In the genomic region with DNA sequence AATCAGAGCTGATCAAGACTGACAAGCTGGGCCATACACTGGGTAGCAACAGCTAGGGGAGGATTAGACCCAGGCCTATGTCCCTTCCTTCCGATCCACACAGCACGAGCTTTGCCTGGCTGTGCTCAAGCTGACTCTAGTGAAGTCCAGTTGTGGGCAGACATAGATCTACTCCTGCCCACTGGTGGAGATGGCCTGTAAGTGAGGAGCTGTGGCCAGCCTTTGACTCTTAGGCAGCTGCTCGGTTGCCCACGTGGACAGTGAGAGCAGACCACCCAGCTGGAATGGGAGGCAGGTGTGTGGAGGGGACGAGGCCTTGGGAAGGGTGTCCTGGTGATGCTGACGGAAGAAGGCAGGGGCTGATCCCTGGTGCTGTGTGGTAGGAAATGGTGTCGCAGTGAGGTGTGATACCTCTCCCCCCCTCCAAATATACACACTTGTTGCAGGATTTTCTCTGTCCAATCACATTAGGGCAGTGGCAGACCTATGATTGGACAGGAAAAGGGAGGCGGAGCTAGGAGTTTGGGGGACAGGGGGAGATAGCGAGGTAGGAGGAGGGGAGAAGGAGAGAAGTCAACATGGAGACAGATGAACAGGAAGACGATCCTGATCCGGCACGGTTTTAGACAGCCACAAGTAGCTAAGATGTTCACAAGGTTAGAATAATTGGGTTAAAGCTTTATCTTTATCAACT, we compare ENCODE assay signal across 15 mouse cellular contexts. TPM values are rescaled to one million over a fixed set of nuclear protein-coding genes. Genes with fewer than 3 reads are reported as not detected.
DNase-seq lines count a peak whose midpoint lies in the region; ATAC-seq and TF ChIP-seq lines count a peak whose summit lies in the region.
"Had no signal": no experiment of that assay in that cellular context is flagged by ENCODE, and none has a peak within 500 bp of the region (broad histone marks: within the 10 kb centered on the region; RNA-seq: fewer than 3 reads in every experiment).

No protein-coding gene starts in this region.

- no peaks in the 10 kb centered on the region for H3K36me3 ChIP-seq in heart, adult 2 months (ENCODE audit: control insufficient read depth, insufficient read depth, low read length)
- no peaks in the 10 kb centered on the region for H3K36me3 ChIP-seq in lung, embryonic 15.5 days
- H3K36me3 ChIP-seq in midbrain, postnatal 0 days (ENCODE audit: insufficient read depth, low read length), result no peaks in the 10 kb centered on the region
- no peaks in the 10 kb centered on the region for H3K36me3 ChIP-seq in liver, postnatal 0 days (replicated peaks; ENCODE audit: insufficient read depth, low read length)
- H3K36me3 ChIP-seq: forebrain, embryonic 12.5 days; heart, embryonic 13.5 days had no signal

- ATAC-seq in lung, embryonic 15.5 days (ENCODE audit: borderline replicate concordance, extremely low read depth, low FRiP score, low TSS enrichment), result no peak
- ATAC-seq in midbrain, postnatal 0 days (ENCODE audit: low FRiP score), result peak; percentile 50; the same call in 1 of the 2 replicates
- ATAC-seq in liver, postnatal 0 days, result no peak

- H3K27ac ChIP-seq in heart, adult 2 months, result no peak overlapping the region
- H3K27ac ChIP-seq in lung, embryonic 15.5 days, result peak overlapping the region; percentile 17; the same call in 1 of the 2 replicates
- no peak overlapping the region for H3K27ac ChIP-seq in midbrain, postnatal 0 days (ENCODE audit: low read depth, low read length)
- no peak overlapping the region for H3K27ac ChIP-seq in liver, postnatal 0 days (ENCODE audit: low read depth)
- H3K27ac ChIP-seq: forebrain, embryonic 12.5 days; heart, embryonic 13.5 days; hindbrain, embryonic 14.5 days had no signal

- H3K27me3 ChIP-seq in heart, adult 2 months (ENCODE audit: control insufficient read depth, insufficient read depth, low read length), result no peaks in the 10 kb centered on the region
- H3K27me3 ChIP-seq in lung, embryonic 15.5 days, result no peaks in the 10 kb centered on the region
- H3K27me3 ChIP-seq in midbrain, postnatal 0 days (ENCODE audit: insufficient read depth, low read length), result no peaks in the 10 kb centered on the region
- H3K27me3 ChIP-seq in liver, postnatal 0 days (ENCODE audit: insufficient read depth, low read length), result no peaks in the 10 kb centered on the region
- H3K27me3 ChIP-seq: forebrain, embryonic 12.5 days had no signal

- H3K9me3 ChIP-seq in lung, embryonic 15.5 days, result no peaks in the 10 kb centered on the region
- H3K9me3 ChIP-seq in midbrain, postnatal 0 days (ENCODE audit: low read length), result no peaks in the 10 kb centered on the region
- H3K9me3 ChIP-seq in liver, postnatal 0 days (ENCODE audit: low read length), result no peaks in the 10 kb centered on the region
- H3K9me3 ChIP-seq: forebrain, embryonic 12.5 days; heart, embryonic 13.5 days had no signal

- no peak for TF ChIP-seq POLR2A in heart, adult 2 months (IDR thresholded peaks at IDR 0.05; ENCODE audit: insufficient read depth, low read depth, low read length)

- H3K4me3 ChIP-seq in heart, adult 2 months, result no peak overlapping the region
- H3K4me3 ChIP-seq in lung, embryonic 15.5 days, result peak overlapping the region; percentile 21; the same call in 1 of the 2 replicates
- H3K4me3 ChIP-seq in midbrain, postnatal 0 days (ENCODE audit: low read depth, low read length), result no peak overlapping the region
- no peak overlapping the region for H3K4me3 ChIP-seq in liver, postnatal 0 days (ENCODE audit: low read depth, low read length)
- H3K4me3 ChIP-seq: forebrain, embryonic 12.5 days; heart, embryonic 13.5 days had no signal

- TF ChIP-seq EP300 in heart, adult 2 months (IDR thresholded peaks at IDR 0.05; ENCODE audit: insufficient read depth, low read depth, low read length), result no peak
- no peak for TF ChIP-seq EP300 in liver, postnatal 0 days (IDR thresholded peaks at IDR 0.05; ENCODE audit: low read depth)

- H3K9ac ChIP-seq in heart, adult 2 months (ENCODE audit: low read depth, low read length), result no peak overlapping the region
- no peak overlapping the region for H3K9ac ChIP-seq in lung, embryonic 15.5 days
- H3K9ac ChIP-seq in midbrain, postnatal 0 days (replicated peaks; ENCODE audit: low read length, poor library complexity, severe bottlenecking), result no peak overlapping the region
- H3K9ac ChIP-seq in liver, postnatal 0 days (replicated peaks), result no peak overlapping the region
- H3K9ac ChIP-seq: forebrain, embryonic 12.5 days; heart, embryonic 13.5 days; hindbrain, embryonic 14.5 days had no signal

- intact Hi-C loops in heart, adult 2 months (cut with DNase I), result no loop called here
- intact Hi-C loops in heart, postnatal 25 days (cut with DNase I), result no loop called here

- no peak for DNase-seq in heart, adult 2 months
- DNase-seq in heart, postnatal 25 days (ENCODE audit: low spot score), result no peak
- no peak for DNase-seq in lung, postnatal 4 days
- DNase-seq in NIH3T3 (ENCODE audit: low read depth), result peak; percentile 62
- peak; percentile 25 for DNase-seq in midbrain, postnatal 0 days (ENCODE audit: low spot score)
- no peak for DNase-seq in liver, postnatal 0 days
- DNase-seq: adrenal gland, postnatal 10 days; gastrocnemius, postnatal 10 days; kidney, adult 8-10 months; layer of hippocampus, adult 9-11 months; right cerebral cortex, postnatal 25 days had no signal

- WGBS in heart, adult 2 months, result 75% methylated on average over 12 of the region's 12 CpGs
- 34% methylated on average over 12 of the region's 12 CpGs for WGBS in lung, embryonic 15.5 days
- WGBS in midbrain, postnatal 0 days, result 59% methylated on average over 12 of the region's 12 CpGs
- 54% methylated on average over 12 of the region's 12 CpGs for WGBS in liver, postnatal 0 days (ENCODE audit: insufficient replicate concordance)

- H3K4me1 ChIP-seq in heart, adult 2 months (ENCODE audit: control insufficient read depth, insufficient read depth, low read length), result peaks cover 8% of the 10 kb centered on the region
- H3K4me1 ChIP-seq in lung, embryonic 15.5 days, result peaks cover 45% of the 10 kb centered on the region
- H3K4me1 ChIP-seq in midbrain, postnatal 0 days (ENCODE audit: insufficient read depth, low read length), result no peaks in the 10 kb centered on the region
- H3K4me1 ChIP-seq in liver, postnatal 0 days (ENCODE audit: insufficient read depth), result no peaks in the 10 kb centered on the region

- no peaks in the 10 kb centered on the region for H3K79me2 ChIP-seq in heart, adult 2 months (replicated peaks; ENCODE audit: control insufficient read depth, insufficient read depth, low read length)

- 0 out of 2 replicates have a peak, but pooled peaks have one; percentile 4 for TF ChIP-seq CTCF in heart, adult 2 months (IDR thresholded peaks at IDR 0.05)
- peak; percentile 57 for TF ChIP-seq CTCF in midbrain, postnatal 0 days (IDR thresholded peaks at IDR 0.05)
- no peak for TF ChIP-seq CTCF in liver, postnatal 0 days (IDR thresholded peaks at IDR 0.05; ENCODE audit: low read depth)

- H3K4me2 ChIP-seq in lung, embryonic 15.5 days, result peak overlapping the region; percentile 29; the same call in 1 of the 2 replicates
- no peak overlapping the region for H3K4me2 ChIP-seq in midbrain, postnatal 0 days (ENCODE audit: low read depth, low read length, poor library complexity, severe bottlenecking)
- no peak overlapping the region for H3K4me2 ChIP-seq in liver, postnatal 0 days (ENCODE audit: low read depth, low read length)
- H3K4me2 ChIP-seq: forebrain, embryonic 12.5 days; heart, embryonic 13.5 days; hindbrain, embryonic 14.5 days had no signal

RNA-seq across cellular contexts. Expression of a gene that starts 29.2 kb away (rescaled TPM):
- total RNA-seq in heart, adult 2 months (2021), result 1 to 10 TPM; 7.2 to 7.6 TPM
- 8.9 and 14.3 TPM in 2 replicates for polyA plus RNA-seq in heart, adult 2 months (2012; rRNA removed)
- total RNA-seq in heart, postnatal 25 days (2021), result 10 to 100 TPM; 10.4 to 12.8 TPM
- polyA plus RNA-seq in lung, embryonic 15.5 days (2015; fragmentation: Nextera tagmentation; extraction: Ambion mirVana), result 19.6 and 23.2 TPM in 2 replicates
- total RNA-seq in midbrain, postnatal 0 days (2014; rRNA removed), result 19.9 and 24.4 TPM in 2 replicates
- 4.7 and 5.1 TPM in 2 replicates for polyA plus RNA-seq in midbrain, postnatal 0 days (2015; fragmentation: Nextera tagmentation; extraction: Ambion mirVana)
- polyA plus RNA-seq in liver, postnatal 0 days (2015; fragmentation: Nextera tagmentation; extraction: Ambion mirVana), result 0.25 and 0.54 TPM in 2 replicates

RNA-seq across cellular contexts. Expression of a gene that starts 37.9 kb away (rescaled TPM):
- under 1 TPM in 1 of 2 experiments, not detected in 1; 0.09 TPM for total RNA-seq in heart, adult 2 months (2021)
- polyA plus RNA-seq in heart, adult 2 months (2012; rRNA removed), result 0.20 and 0.35 TPM in 2 replicates
- under 1 TPM; 0.10 to 0.11 TPM for total RNA-seq in heart, postnatal 25 days (2021)
- 3.2 and 3.7 TPM in 2 replicates for polyA plus RNA-seq in lung, embryonic 15.5 days (2015; fragmentation: Nextera tagmentation; extraction: Ambion mirVana)
- 1.2 and 1.4 TPM in 2 replicates for total RNA-seq in midbrain, postnatal 0 days (2014; rRNA removed)
- polyA plus RNA-seq in midbrain, postnatal 0 days (2015; fragmentation: Nextera tagmentation; extraction: Ambion mirVana), result 0.54 and 0.84 TPM in 2 replicates
- polyA plus RNA-seq in liver, postnatal 0 days (2015; fragmentation: Nextera tagmentation; extraction: Ambion mirVana), result not detected in 2 replicates

RNA-seq across cellular contexts. Expression of a gene that starts 45.7 kb away (rescaled TPM):
- total RNA-seq in heart, adult 2 months (2021), result not detected
- 0.82 TPM in 1 of 2 replicates, not detected in the other for polyA plus RNA-seq in heart, adult 2 months (2012; rRNA removed)
- total RNA-seq in heart, postnatal 25 days (2021), result not detected
- polyA plus RNA-seq in lung, embryonic 15.5 days (2015; fragmentation: Nextera tagmentation; extraction: Ambion mirVana), result 14.1 and 16.7 TPM in 2 replicates
- 0.88 TPM in 1 of 2 replicates, not detected in the other for total RNA-seq in midbrain, postnatal 0 days (2014; rRNA removed)
- 0.07 and 0.10 TPM in 2 replicates for polyA plus RNA-seq in midbrain, postnatal 0 days (2015; fragmentation: Nextera tagmentation; extraction: Ambion mirVana)
- 0.51 and 0.99 TPM in 2 replicates for polyA plus RNA-seq in liver, postnatal 0 days (2015; fragmentation: Nextera tagmentation; extraction: Ambion mirVana)
- total RNA-seq: adrenal gland, postnatal 10 days; gastrocnemius, postnatal 10 days had no signal

Comparison
In these comparisons a context has a peak if more than half of its experiments do, and no peak if none do; other contexts are left out.
1. DNase-seq: peak in NIH3T3 (single experiment) and midbrain, postnatal 0 days (single experiment); none in heart, adult 2 months (0 of 2), heart, postnatal 25 days (single experiment), lung, postnatal 4 days (0 of 2) and liver, postnatal 0 days (single experiment).